Mouse (Mus musculus) hindbrain, embryonic 10.5 days (tissue): Measurements from ENCODE around the gene Mmp15. TPM values are rescaled to one million over a fixed set of nuclear protein-coding genes. Genes with fewer than 3 reads are reported as not detected.
A peak's percentile ranks its signal among the peaks of the same experiment; 100 is the strongest.

ENCODE experiments used
- DNase-seq: peaks from one replicate; pipeline ENCODE4 v3.0.0-alpha.2; 2017; ENCODE audit warnings: low spot score
- H3K27ac ChIP-seq: fragments of 300-500 bp; sonication (generic); 2 replicates; pipeline ENCODE4 v1.5.1; 2016; ENCODE audit warnings: mild to moderate bottlenecking, moderate library complexity
- H3K27me3 ChIP-seq: fragments of 300-500 bp; sonication (generic); 2 replicates; pipeline ENCODE4 v1.6.1; 2016; ENCODE audit warnings: mild to moderate bottlenecking; ENCODE audit not compliant: poor library complexity, insufficient read depth, severe bottlenecking
- H3K36me3 ChIP-seq: fragments of 300-500 bp; sonication (generic); 2 replicates; pipeline ENCODE4 v1.6.1; 2016; ENCODE audit warnings: mild to moderate bottlenecking, moderate library complexity
- H3K4me1 ChIP-seq: fragments of 300-500 bp; sonication (generic); replicated peaks from 2 replicates; pipeline ENCODE4 v1.6.1; 2016; ENCODE audit warnings: mild to moderate bottlenecking
- H3K4me3 ChIP-seq: fragments of 300-500 bp; sonication (generic); 2 replicates; pipeline ENCODE4 v1.5.1; 2016; ENCODE audit warnings: mild to moderate bottlenecking, moderate library complexity
- H3K9me3 ChIP-seq: fragments of 300-500 bp; sonication (generic); 2 replicates; pipeline ENCODE4 v1.6.1; 2016; ENCODE audit warnings: mild to moderate bottlenecking, moderate library complexity
- WGBS: fragments of 180-500 bp; shearing (Covaris S2); methylation state at CpG from one replicate; pipeline ENCODE4 v1.1.7; 2016; 5-methylcytosine and 5-hydroxymethylcytosine counted together
- polyA plus RNA-seq: library from polyadenylated mRNA; unstranded; fragments of >200 nt; fragmentation: Nextera tagmentation; extraction: Ambion mirVana; gene quantifications from 2 replicates; pipeline ENCODE4 v1.2.1, GENCODE M21; 2016

Mmp15 gene
- polyA plus RNA-seq, 1 experiment from 2014 or later = 19.4 TPM

DNA sequence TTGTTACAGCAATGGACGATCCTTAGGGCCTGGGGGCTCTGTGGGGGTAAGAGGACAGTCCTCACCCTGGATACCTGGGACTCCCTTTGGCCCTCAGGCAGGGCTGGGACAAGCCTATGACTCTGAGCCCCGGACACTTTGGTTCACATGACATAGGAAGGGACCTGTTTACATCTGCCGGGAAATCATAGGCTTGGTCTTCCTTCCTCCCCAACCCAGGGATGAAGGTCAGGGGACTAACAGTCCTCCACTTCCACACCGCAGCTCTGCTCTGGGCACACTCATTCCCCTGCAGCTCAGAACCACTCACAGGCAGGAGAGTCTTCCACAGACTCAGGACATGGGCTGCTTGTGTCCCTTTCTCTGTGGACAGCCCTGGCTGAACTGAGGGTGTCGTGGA is 25.2 kb upstream of the Mmp15 start:
- Histone ChIP-seq H3K4me3 (no peak overlapping the region), H3K36me3 (peaks cover 64% of the 10 kb centered on the region), H3K9me3 (no peaks in the 10 kb centered on the region), H3K27me3 (peaks cover 6% of the 10 kb centered on the region; the same call in 1 of the 2 replicates), H3K4me1 (peaks cover 51% of the 10 kb centered on the region), H3K27ac (no peak overlapping the region)
- DNase-seq = no peak
- 91% methylated on average over 5 of the region's 5 CpGs for WGBS

DNA sequence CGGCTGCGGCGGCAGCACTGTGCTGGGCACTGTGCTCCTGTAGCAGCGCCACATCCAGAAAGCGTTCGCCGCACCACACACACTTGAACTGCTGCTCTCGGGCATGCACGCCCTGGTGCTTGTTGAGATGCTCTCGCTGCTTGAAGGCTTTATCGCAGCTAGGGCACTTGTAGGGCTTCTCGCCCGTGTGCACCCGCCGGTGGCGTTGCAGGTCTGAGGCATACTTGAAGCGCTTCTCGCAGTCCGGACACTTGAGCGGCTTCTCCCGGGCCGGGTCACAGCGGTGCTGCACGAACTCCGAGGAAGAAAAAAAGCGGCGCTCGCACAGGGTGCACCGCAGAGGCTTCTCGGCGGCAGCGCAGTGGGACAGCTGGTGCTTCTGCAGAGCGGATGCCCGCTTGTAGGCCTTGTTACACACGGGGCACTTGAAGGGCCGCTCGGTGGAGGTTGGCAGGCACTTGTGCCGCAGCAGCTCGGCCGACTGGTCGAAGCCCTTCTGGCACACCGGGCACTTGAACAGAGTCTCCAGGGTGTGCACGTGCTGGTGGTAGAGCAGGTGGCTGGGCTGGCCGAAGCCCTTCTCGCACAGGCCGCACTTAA is 24.1 kb upstream of the Mmp15 start:
- no peak for DNase-seq

DNA sequence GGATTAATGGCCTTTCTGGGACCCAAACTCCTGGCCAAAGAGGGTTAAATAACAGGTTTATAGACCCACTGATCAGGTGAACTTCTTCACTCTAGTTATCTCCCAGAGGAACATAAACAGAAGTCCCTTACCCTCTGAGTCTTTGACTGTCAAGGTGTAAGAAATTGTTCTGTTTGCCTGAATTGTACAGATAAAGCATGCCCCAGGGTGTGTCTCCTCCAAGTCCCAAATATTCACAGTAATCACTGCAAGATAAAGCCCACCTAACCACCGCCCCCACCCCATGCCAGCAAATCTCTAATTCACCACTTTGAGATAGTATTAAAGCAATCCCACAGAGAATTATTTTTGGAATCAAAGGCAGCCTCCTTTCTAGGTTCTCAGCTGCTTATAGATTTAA is 21.7 kb upstream of the Mmp15 start:
- peak overlapping the region; percentile 76 for H3K4me3 ChIP-seq
- H3K4me1 ChIP-seq = peaks cover 53% of the 10 kb centered on the region
- DNase-seq = no peak
- H3K27me3 ChIP-seq = no peaks in the 10 kb centered on the region
- no peaks in the 10 kb centered on the region for H3K9me3 ChIP-seq
- peak overlapping the region; percentile 94; the same call in 1 of the 2 replicates for H3K27ac ChIP-seq
- 84% methylated on average over 1 of the region's 1 CpGs for WGBS
- peaks cover 66% of the 10 kb centered on the region for H3K36me3 ChIP-seq

More for the DNA sequence above, 24.1 kb upstream of the Mmp15 start:
- Histone ChIP-seq H3K4me3 (no peak overlapping the region), H3K27me3 (no peaks in the 10 kb centered on the region), H3K9me3 (no peaks in the 10 kb centered on the region), H3K4me1 (peaks cover 59% of the 10 kb centered on the region), H3K27ac (no peak overlapping the region), H3K36me3 (peaks cover 64% of the 10 kb centered on the region)
- WGBS = 85% methylated on average over 46 of the region's 46 CpGs

DNA sequence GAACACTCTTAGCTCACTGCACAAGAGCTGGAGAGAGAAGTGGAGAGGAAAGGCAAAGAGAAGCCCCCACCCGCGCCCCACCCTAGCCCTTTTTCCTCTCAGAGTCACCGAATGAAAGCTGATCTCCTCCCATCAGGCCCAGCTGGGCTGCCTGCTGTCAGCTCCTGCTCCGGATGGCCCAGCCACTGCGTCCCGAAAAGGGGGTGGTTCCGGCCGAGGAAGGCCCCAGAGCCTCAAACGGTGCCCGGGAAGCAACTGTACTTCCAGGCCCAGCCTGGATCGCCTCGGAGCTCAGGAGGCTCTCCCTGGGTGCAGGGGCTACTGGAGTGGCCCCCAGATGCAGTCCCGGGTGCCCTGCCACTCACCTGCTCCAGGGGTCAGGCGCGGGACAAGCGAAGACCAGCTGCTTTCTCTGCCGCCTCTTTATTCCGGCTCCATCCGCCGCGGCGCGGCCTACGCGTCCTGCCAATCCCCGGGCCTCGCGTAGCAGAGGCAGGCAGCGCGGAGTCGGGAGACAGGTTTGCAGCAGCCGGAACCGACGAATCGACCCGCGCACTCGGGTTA is 20.8 kb upstream of the Mmp15 start:
- Histone ChIP-seq H3K36me3 (peaks cover 57% of the 10 kb centered on the region), H3K9me3 (no peaks in the 10 kb centered on the region), H3K27me3 (no peaks in the 10 kb centered on the region), H3K27ac (peak overlapping the region; percentile 94), H3K4me1 (peaks cover 47% of the 10 kb centered on the region), H3K4me3 (peak overlapping the region; percentile 76)
- peak; percentile 86 for DNase-seq
- WGBS = under 1% methylated on average over 38 of the region's 38 CpGs

DNA sequence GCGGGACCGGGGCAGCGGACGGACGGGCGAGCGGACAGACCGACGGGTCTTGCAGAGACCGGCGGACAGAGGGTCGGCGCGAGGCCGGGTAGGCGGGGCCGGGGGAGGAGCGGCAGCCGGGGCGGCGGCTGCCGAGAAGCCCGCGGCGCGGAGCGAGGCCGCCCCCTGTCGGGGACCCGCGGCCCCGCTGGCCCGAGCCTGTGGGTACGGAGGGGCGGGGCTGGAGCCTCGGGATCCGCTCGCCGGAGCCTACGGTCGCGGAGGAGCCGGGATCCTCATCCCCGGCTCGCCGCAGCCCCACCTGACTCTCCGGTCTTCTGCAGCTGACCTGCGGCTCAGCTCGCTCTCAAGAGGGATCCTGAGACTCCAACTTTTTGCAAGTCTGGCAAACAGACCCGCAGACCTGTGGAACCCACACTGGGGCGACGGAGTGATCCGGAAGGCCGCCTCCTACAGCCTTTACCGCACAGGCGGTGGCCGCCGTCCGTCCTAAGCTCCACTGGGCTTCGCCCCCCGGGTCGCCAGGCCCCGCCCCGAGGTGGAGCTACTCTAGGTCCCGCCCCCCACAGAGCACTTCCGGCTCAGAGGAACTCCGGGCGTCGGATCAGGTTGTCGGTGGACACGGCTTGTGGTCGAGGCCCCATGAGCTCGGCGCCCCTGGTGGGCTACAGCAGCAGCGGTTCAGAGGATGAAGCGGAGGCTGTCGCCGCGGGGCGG is 20.2 kb upstream of the Mmp15 start, which contains the start of the genes Zfp319 and Usb1:
TSS of gene Zfp319 (minus strand) at position 231 of the 717 bp plus-strand sequence.
TSS of gene Usb1 (plus strand) at position 565 of the 717 bp plus-strand sequence.
- Histone ChIP-seq H3K4me1 (peaks cover 44% of the 10 kb centered on the region), H3K27ac (peak within 1 kb of the TSS; percentile 94), H3K4me3 (peak within 1 kb of the TSS; percentile 76), H3K27me3 (no peaks in the 10 kb centered on the region), H3K9me3 (no peaks in the 10 kb centered on the region), H3K36me3 (peaks cover 51% of the 10 kb centered on the region)
- peak; percentile 97 for DNase-seq
- WGBS = under 1% methylated on average over 79 of the region's 80 CpGs

DNA sequence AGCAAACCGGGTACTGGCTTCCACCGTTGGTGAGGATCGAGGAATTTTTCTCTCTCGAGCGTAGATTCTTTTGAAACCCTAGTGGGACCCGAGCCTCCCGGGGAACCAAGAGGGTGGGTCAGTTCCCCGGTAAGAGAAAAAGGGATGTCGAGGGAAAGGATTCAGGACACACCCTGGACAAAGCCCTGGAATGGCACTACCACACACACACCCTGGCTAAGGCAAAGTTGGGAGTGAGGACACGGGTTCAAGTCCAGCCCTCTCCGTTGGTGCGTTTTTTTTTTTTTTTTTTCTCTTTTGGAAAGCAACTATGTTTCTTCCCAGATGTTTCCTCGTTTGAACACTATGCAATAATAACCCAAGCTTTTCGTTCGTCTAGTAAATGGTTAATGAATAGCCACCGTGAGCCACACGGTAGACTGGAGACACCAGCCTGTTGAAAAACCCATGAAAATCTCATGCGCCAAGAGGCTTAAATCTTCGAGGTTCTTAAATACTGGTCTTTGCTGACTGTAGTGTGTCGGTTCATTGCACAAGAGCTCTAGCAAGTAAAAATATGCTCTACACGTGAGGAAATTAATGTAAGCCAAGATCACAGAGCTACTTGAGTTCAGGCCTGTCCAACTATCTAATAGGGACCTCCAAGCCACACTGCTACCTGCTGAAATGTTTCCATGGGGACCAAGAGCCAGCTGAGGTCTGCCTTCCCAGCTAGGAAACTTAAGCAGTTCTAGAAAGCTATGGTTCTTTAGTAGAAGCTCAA is 19.4 kb upstream of the Mmp15 start:
- 32% methylated on average over 21 of the region's 21 CpGs for WGBS
- DNase-seq = no peak
- Histone ChIP-seq H3K27ac (peak overlapping the region; percentile 94), H3K9me3 (no peaks in the 10 kb centered on the region), H3K4me3 (peak overlapping the region; percentile 76), H3K36me3 (peaks cover 48% of the 10 kb centered on the region), H3K27me3 (no peaks in the 10 kb centered on the region), H3K4me1 (peaks cover 38% of the 10 kb centered on the region)

DNA sequence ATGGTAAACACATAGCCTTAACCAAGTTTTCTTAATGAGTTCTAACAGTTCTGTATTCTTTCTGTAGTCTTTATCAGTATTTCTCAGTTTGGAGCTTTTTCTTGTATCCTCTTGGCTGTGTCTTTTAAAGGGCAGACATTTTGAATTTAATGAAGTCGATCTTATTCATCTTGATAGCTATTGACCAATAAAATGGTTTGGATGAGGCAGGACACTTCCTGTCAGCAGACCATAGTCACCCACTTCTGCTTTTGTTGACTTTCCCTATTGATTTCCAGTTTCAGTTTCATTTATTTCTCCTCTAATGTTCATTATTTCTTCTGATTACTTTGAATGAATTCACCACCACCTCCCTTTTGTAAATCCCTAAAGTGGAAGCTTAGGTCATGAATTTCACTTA is 16.4 kb upstream of the Mmp15 start:
- Histone ChIP-seq H3K27ac (no peak overlapping the region), H3K4me1 (peaks cover 19% of the 10 kb centered on the region), H3K4me3 (no peak overlapping the region), H3K27me3 (no peaks in the 10 kb centered on the region), H3K9me3 (no peaks in the 10 kb centered on the region), H3K36me3 (peaks cover 51% of the 10 kb centered on the region)
- no peak for DNase-seq
- 97% methylated on average over 1 of the region's 1 CpGs for WGBS

DNA sequence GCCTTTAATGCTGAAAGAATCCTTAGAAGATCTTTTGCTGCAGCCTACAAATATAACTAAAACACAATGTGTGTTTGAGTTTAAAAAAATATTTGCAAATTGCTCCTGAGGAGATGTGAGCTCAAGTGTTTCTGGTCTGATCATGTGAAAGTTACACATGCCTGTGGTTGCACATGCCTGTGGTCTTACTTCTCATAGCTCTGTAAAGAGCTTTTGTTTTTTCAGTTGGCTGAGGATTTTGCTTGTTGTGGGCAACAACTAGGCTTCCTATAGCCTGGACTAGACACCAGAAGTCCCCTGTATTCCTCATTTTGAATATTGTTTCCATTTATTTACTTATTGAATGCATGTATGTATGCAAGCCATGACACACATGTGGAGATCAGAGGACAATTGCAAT is 15.7 kb upstream of the Mmp15 start:
- Histone ChIP-seq H3K27me3 (no peaks in the 10 kb centered on the region), H3K36me3 (peaks cover 58% of the 10 kb centered on the region), H3K27ac (no peak overlapping the region), H3K4me1 (peaks cover 14% of the 10 kb centered on the region), H3K4me3 (no peak overlapping the region), H3K9me3 (no peaks in the 10 kb centered on the region)
- DNase-seq = no peak

DNA sequence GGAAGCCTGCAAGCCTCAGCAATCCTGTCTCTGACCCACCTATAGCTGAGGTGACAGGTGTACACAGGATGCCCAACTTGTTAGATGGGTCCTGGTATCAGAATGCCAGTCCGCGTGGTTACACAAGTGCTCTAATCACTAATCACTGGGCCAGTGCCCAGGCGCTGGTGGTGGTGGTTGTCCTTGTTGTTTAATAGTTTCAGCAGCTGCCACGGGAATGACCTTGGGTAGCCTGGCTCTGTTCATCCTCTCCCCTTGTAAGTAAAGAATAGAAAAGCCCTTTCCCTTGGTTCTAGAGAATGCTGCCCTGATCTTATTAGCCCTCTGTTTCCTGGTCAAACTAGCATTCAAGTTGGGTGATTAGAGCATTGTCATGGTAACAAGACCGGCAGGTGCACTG is 10.3 kb upstream of the Mmp15 start:
- H3K4me1 ChIP-seq = no peaks in the 10 kb centered on the region
- H3K27ac ChIP-seq = no peak overlapping the region
- H3K9me3 ChIP-seq = no peaks in the 10 kb centered on the region
- H3K36me3 ChIP-seq = peaks cover 74% of the 10 kb centered on the region
- 66% methylated on average over 5 of the region's 5 CpGs for WGBS
- H3K27me3 ChIP-seq = no peaks in the 10 kb centered on the region
- no peak overlapping the region for H3K4me3 ChIP-seq
- DNase-seq = no peak

DNA sequence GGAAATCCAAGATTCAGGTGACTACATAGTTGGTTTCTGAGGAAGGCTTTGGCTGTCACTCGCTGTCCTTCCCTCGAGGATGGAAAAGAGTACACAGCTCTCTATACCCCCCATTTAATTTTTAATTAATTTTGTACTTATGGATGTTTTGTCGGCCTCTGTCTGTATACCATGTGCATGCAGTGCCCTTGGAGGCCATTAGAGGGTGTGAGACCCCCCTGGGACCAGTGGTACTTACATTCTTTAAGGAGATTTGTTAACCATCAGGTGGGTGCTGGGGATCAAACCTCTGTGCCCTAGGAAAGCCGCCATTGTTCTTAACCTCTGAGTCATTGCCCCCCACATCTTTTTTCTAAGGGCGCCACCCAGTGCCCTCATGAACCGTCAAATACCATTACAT is 7.4 kb upstream of the Mmp15 start:
- Histone ChIP-seq H3K27me3 (peaks cover 11% of the 10 kb centered on the region; the same call in 1 of the 2 replicates), H3K27ac (no peak overlapping the region), H3K4me1 (peaks cover 10% of the 10 kb centered on the region), H3K4me3 (no peak overlapping the region), H3K36me3 (peaks cover 52% of the 10 kb centered on the region), H3K9me3 (no peaks in the 10 kb centered on the region)
- WGBS = 76% methylated on average over 6 of the region's 6 CpGs
- DNase-seq = no peak

DNA sequence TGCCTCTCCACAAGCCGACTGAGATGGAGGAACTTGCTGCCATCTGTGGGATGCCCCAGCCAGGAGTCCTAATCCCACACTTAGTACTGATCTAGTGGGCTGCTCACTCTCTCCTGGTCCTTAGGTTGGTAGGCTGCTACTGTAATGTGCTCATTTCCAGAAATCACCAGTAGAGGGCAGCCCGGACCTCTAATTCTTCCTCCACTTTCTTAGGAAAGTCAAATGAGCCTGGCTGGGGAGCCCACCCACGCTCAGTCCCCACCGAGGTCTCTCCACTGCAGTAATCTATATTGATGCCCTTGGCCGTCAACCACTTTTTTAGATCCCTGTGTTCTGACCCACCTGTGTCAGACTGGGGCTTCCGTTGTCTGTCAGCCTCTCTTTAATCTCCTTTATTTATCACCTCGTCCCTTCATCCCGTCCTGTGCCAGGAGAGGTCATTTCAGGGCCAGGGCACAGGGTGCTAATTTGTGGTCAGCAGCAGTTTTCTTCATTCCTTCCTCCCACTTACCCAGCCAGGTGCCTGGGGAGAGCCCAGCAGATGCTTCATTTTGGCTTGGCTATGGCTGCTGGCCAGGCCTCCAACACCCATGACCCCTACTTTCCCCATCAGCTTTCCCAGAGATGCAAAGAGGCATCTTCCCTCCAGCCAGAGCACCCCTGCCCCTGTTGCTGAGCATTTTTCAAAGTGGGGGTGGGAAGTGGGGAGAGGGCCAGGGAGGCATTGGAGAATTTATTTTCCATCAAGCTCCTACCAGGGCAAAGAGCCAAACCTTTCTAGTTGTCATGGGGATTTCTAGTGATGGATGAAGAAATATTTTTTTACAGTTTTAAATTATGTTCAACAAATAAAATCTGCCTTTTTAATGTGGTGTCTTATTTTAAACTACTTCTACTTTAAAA is 5.2 kb upstream of the Mmp15 start:
- Histone ChIP-seq H3K4me3 (no peak overlapping the region), H3K9me3 (no peaks in the 10 kb centered on the region), H3K27ac (no peak overlapping the region), H3K4me1 (peaks cover 21% of the 10 kb centered on the region), H3K36me3 (peaks cover 32% of the 10 kb centered on the region), H3K27me3 (peaks cover 31% of the 10 kb centered on the region)
- WGBS = 37% methylated on average over 8 of the region's 8 CpGs
- peak; percentile 76 for DNase-seq

DNA sequence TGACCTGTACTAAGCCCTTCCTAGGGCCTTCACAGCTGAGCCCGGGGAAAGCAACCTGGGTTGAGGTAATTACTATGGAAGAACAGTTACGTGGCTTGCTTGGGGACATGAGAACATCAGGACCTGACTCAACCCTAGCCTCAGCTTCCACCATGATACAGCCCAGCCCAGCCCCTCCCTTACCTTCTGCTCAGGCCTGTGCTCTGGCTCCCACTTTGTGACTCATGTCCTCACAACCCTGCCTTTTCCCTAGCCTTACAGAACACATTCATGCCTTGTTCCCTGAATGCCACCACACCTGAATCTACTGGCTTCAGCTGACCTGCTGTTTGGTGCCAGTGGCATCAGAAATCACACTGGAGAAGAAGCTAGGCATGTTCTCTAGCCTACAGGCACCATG is 3.7 kb upstream of the Mmp15 start:
- DNase-seq = no peak
- peaks cover 35% of the 10 kb centered on the region for H3K4me1 ChIP-seq
- peaks cover 24% of the 10 kb centered on the region for H3K36me3 ChIP-seq
- WGBS = 89% methylated on average over 2 of the region's 2 CpGs
- H3K27me3 ChIP-seq = peaks cover 38% of the 10 kb centered on the region
- no peaks in the 10 kb centered on the region for H3K9me3 ChIP-seq
- H3K4me3 ChIP-seq = no peak overlapping the region
- no peak overlapping the region for H3K27ac ChIP-seq
